ENCODE assay signal across 15 mouse cellular contexts in genomic region chr2:25008250-25008649, GRCm38 (mm10). TPM values are rescaled to one million over a fixed set of nuclear protein-coding genes. Genes with fewer than 3 reads are reported as not detected.
DNase-seq lines count a peak whose midpoint lies in the region; ATAC-seq and TF ChIP-seq lines count a peak whose summit lies in the region.
"Had no signal": no experiment of that assay in that cellular context is flagged by ENCODE, and none has a peak within 500 bp of the region (broad histone marks: within the 10 kb centered on the region; RNA-seq: fewer than 3 reads in every experiment).

No protein-coding gene starts in this region.

- H3K9ac ChIP-seq in liver, postnatal 0 days (replicated peaks) = no peak overlapping the region
- no peak overlapping the region for H3K9ac ChIP-seq in forebrain, embryonic 14.5 days (ENCODE audit: low read length)
- H3K9ac ChIP-seq: hindbrain, embryonic 13.5 days; limb, embryonic 13.5 days; stomach, embryonic 15.5 days had no signal

- H3K4me2 ChIP-seq in liver, postnatal 0 days (ENCODE audit: low read depth, low read length) = no peak overlapping the region
- H3K4me2 ChIP-seq in forebrain, embryonic 14.5 days (ENCODE audit: low read length) = no peak overlapping the region
- H3K4me2 ChIP-seq: heart, embryonic 11.5 days; hindbrain, embryonic 13.5 days; limb, embryonic 13.5 days; stomach, embryonic 15.5 days had no signal

- H3K27ac ChIP-seq in thymus, adult 2 months (ENCODE audit: control insufficient read depth, insufficient read depth, low read length) = no peak overlapping the region
- no peak overlapping the region for H3K27ac ChIP-seq in liver, postnatal 0 days (ENCODE audit: low read depth)
- H3K27ac ChIP-seq in forebrain, embryonic 10.5 days = no peak overlapping the region
- no peak overlapping the region for H3K27ac ChIP-seq in forebrain, embryonic 14.5 days (ENCODE audit: low read depth, low read length)
- H3K27ac ChIP-seq: hindbrain, embryonic 13.5 days; limb, embryonic 13.5 days; stomach, embryonic 15.5 days had no signal

- H3K4me3 ChIP-seq in thymus, adult 2 months (ENCODE audit: control insufficient read depth, insufficient read depth, low read length) = no peak overlapping the region
- no peak overlapping the region for H3K4me3 ChIP-seq in liver, postnatal 0 days (ENCODE audit: low read depth, low read length)
- H3K4me3 ChIP-seq in forebrain, embryonic 10.5 days = no peak overlapping the region
- H3K4me3 ChIP-seq in forebrain, embryonic 14.5 days (ENCODE audit: low read depth, low read length) = no peak overlapping the region
- H3K4me3 ChIP-seq: hindbrain, embryonic 13.5 days; limb, embryonic 13.5 days; stomach, embryonic 15.5 days had no signal

- no peak for TF ChIP-seq CTCF in thymus, adult 2 months (IDR thresholded peaks at IDR 0.05; ENCODE audit: borderline replicate concordance, control insufficient read depth, extremely low read depth, insufficient read depth, low read length, poor library complexity)
- TF ChIP-seq CTCF in liver, postnatal 0 days (IDR thresholded peaks at IDR 0.05; ENCODE audit: low read depth) = peak; percentile 51

- H3K4me1 ChIP-seq in thymus, adult 2 months (replicated peaks; ENCODE audit: control insufficient read depth, insufficient read depth, low read length) = no peaks in the 10 kb centered on the region
- no peaks in the 10 kb centered on the region for H3K4me1 ChIP-seq in liver, postnatal 0 days (ENCODE audit: insufficient read depth)
- 0 out of 2 replicates have a peak, but pooled peaks cover 6% of the 10 kb centered on the region for H3K4me1 ChIP-seq in forebrain, embryonic 10.5 days
- H3K4me1 ChIP-seq in forebrain, embryonic 14.5 days (ENCODE audit: control insufficient read depth, insufficient read depth, low read length) = no peaks in the 10 kb centered on the region
- H3K4me1 ChIP-seq: hindbrain, embryonic 13.5 days; limb, embryonic 13.5 days; stomach, embryonic 15.5 days had no signal

- H3K9me3 ChIP-seq in liver, postnatal 0 days (ENCODE audit: low read length) = no peaks in the 10 kb centered on the region
- no peaks in the 10 kb centered on the region for H3K9me3 ChIP-seq in forebrain, embryonic 10.5 days
- no peaks in the 10 kb centered on the region for H3K9me3 ChIP-seq in forebrain, embryonic 14.5 days (replicated peaks; ENCODE audit: control insufficient read depth, low read length)
- H3K9me3 ChIP-seq: hindbrain, embryonic 13.5 days; limb, embryonic 13.5 days; stomach, embryonic 15.5 days had no signal

- TF ChIP-seq EP300 in liver, postnatal 0 days (IDR thresholded peaks at IDR 0.05; ENCODE audit: low read depth) = no peak

- no peak for ATAC-seq in liver, postnatal 0 days
- ATAC-seq in forebrain, embryonic 14.5 days = no peak

- H3K27me3 ChIP-seq in thymus, adult 2 months (ENCODE audit: control insufficient read depth, insufficient read depth, low read length) = no peaks in the 10 kb centered on the region
- no peaks in the 10 kb centered on the region for H3K27me3 ChIP-seq in liver, postnatal 0 days (ENCODE audit: insufficient read depth, low read length)
- no peaks in the 10 kb centered on the region for H3K27me3 ChIP-seq in forebrain, embryonic 10.5 days (ENCODE audit: poor library complexity, severe bottlenecking)
- H3K27me3 ChIP-seq in forebrain, embryonic 14.5 days (replicated peaks; ENCODE audit: control insufficient read depth, insufficient read depth, low read length) = no peaks in the 10 kb centered on the region
- H3K27me3 ChIP-seq: hindbrain, embryonic 13.5 days; limb, embryonic 13.5 days; stomach, embryonic 15.5 days had no signal

- no peaks in the 10 kb centered on the region; the same call in none of the 2 replicates for H3K36me3 ChIP-seq in thymus, adult 2 months (ENCODE audit: control insufficient read depth, insufficient read depth, low read length)
- peaks cover 16% of the 10 kb centered on the region for H3K36me3 ChIP-seq in liver, postnatal 0 days (replicated peaks; ENCODE audit: insufficient read depth, low read length)
- no peaks in the 10 kb centered on the region for H3K36me3 ChIP-seq in forebrain, embryonic 10.5 days (replicated peaks)
- no peaks in the 10 kb centered on the region for H3K36me3 ChIP-seq in forebrain, embryonic 14.5 days (ENCODE audit: control insufficient read depth, insufficient read depth, low read length)
- H3K36me3 ChIP-seq: hindbrain, embryonic 13.5 days; limb, embryonic 13.5 days; stomach, embryonic 15.5 days had no signal

- TF ChIP-seq POLR2A in thymus, adult 2 months (IDR thresholded peaks at IDR 0.05; ENCODE audit: control insufficient read depth, extremely low read depth, insufficient read depth, low read length, poor library complexity) = no peak

- peak; percentile 19 for DNase-seq in adrenal gland, postnatal 14 days
- DNase-seq in adrenal gland, adult (ENCODE audit: inconsistent age in 2 of 2, low spot score in 1 of 2) = no peak
- peak; percentile 35 for DNase-seq in thymus, adult 2 months
- no peak for DNase-seq in thymus, adult 18-20 months
- no peak for DNase-seq in liver, postnatal 0 days
- no peak for DNase-seq in forebrain, embryonic 10.5 days (ENCODE audit: extremely low spot score, low spot score)
- no peak for DNase-seq in forebrain, embryonic 14.5 days (ENCODE audit: low spot score)
- no peak for DNase-seq in urinary bladder, postnatal 4 days (ENCODE audit: low spot score in 2 of 2)
- DNase-seq: cerebellum, postnatal 14 days; kidney, postnatal 10 days; right cerebral cortex, postnatal 4 days had no signal

RNA-seq across cellular contexts. Expression of gene Pnpla7, which starts 32.4 kb away (rescaled TPM):
- total RNA-seq in adrenal gland, postnatal 14 days (2021) = 34.2 and 38.3 TPM in 2 replicates
- polyA plus RNA-seq in thymus, adult 2 months (2012; rRNA removed) = 52.7 and 53.9 TPM in 2 replicates
- 52.9 and 64.5 TPM in 2 replicates for polyA plus RNA-seq in liver, postnatal 0 days (2015; fragmentation: Nextera tagmentation; extraction: Ambion mirVana)
- 4.5 and 5.3 TPM in 2 replicates for polyA plus RNA-seq in forebrain, embryonic 10.5 days (2016; fragmentation: Nextera tagmentation; extraction: Ambion mirVana)
- polyA plus RNA-seq in forebrain, embryonic 14.5 days (2014; fragmentation: Nextera tagmentation; extraction: Ambion mirVana) = 2.8 and 4.1 TPM in 2 replicates

RNA-seq across cellular contexts. Expression of gene Mrpl41, which starts 33.4 kb away (rescaled TPM):
- total RNA-seq in adrenal gland, postnatal 14 days (2021) = 85.7 and 89.8 TPM in 2 replicates
- polyA plus RNA-seq in thymus, adult 2 months (2012; rRNA removed) = 40.6 and 43.4 TPM in 2 replicates
- polyA plus RNA-seq in liver, postnatal 0 days (2015; fragmentation: Nextera tagmentation; extraction: Ambion mirVana) = 81.8 and 83.1 TPM in 2 replicates
- polyA plus RNA-seq in forebrain, embryonic 10.5 days (2016; fragmentation: Nextera tagmentation; extraction: Ambion mirVana) = 121 and 124 TPM in 2 replicates
- polyA plus RNA-seq in forebrain, embryonic 14.5 days (2014; fragmentation: Nextera tagmentation; extraction: Ambion mirVana) = 178 and 193 TPM in 2 replicates

RNA-seq across cellular contexts. Expression of gene Nsmf, which starts 45.9 kb away (rescaled TPM):
- 58.5 and 61.2 TPM in 2 replicates for total RNA-seq in adrenal gland, postnatal 14 days (2021)
- polyA plus RNA-seq in thymus, adult 2 months (2012; rRNA removed) = 41.6 and 50.4 TPM in 2 replicates
- polyA plus RNA-seq in liver, postnatal 0 days (2015; fragmentation: Nextera tagmentation; extraction: Ambion mirVana) = 29.0 and 32.1 TPM in 2 replicates
- polyA plus RNA-seq in forebrain, embryonic 10.5 days (2016; fragmentation: Nextera tagmentation; extraction: Ambion mirVana) = 62.7 and 64.7 TPM in 2 replicates
- polyA plus RNA-seq in forebrain, embryonic 14.5 days (2014; fragmentation: Nextera tagmentation; extraction: Ambion mirVana) = 96.1 and 123 TPM in 2 replicates

RNA-seq across cellular contexts. Expression of gene Dph7, which starts 46.0 kb away (rescaled TPM):
- total RNA-seq in adrenal gland, postnatal 14 days (2021) = 8.5 and 9.9 TPM in 2 replicates
- 27.2 and 31.2 TPM in 2 replicates for polyA plus RNA-seq in thymus, adult 2 months (2012; rRNA removed)
- polyA plus RNA-seq in liver, postnatal 0 days (2015; fragmentation: Nextera tagmentation; extraction: Ambion mirVana) = 6.4 and 7.0 TPM in 2 replicates
- polyA plus RNA-seq in forebrain, embryonic 10.5 days (2016; fragmentation: Nextera tagmentation; extraction: Ambion mirVana) = 35.1 and 35.2 TPM in 2 replicates
- 38.0 and 44.3 TPM in 2 replicates for polyA plus RNA-seq in forebrain, embryonic 14.5 days (2014; fragmentation: Nextera tagmentation; extraction: Ambion mirVana)

RNA-seq across cellular contexts. Expression of gene Zmynd19, which starts 58.7 kb away (rescaled TPM):
- 24.5 and 25.9 TPM in 2 replicates for total RNA-seq in adrenal gland, postnatal 14 days (2021)
- 11.0 and 14.8 TPM in 2 replicates for polyA plus RNA-seq in thymus, adult 2 months (2012; rRNA removed)
- 6.2 and 6.5 TPM in 2 replicates for polyA plus RNA-seq in liver, postnatal 0 days (2015; fragmentation: Nextera tagmentation; extraction: Ambion mirVana)
- polyA plus RNA-seq in forebrain, embryonic 10.5 days (2016; fragmentation: Nextera tagmentation; extraction: Ambion mirVana) = 23.7 and 24.2 TPM in 2 replicates
- 8.6 and 12.7 TPM in 2 replicates for polyA plus RNA-seq in forebrain, embryonic 14.5 days (2014; fragmentation: Nextera tagmentation; extraction: Ambion mirVana)

Comparison
In these comparisons a context has a peak if more than half of its experiments do, and no peak if none do; other contexts are left out.
1. DNase-seq: peak in adrenal gland, postnatal 14 days (single experiment) and thymus, adult 2 months (single experiment); none in adrenal gland, adult (0 of 2), thymus, adult 18-20 months (0 of 2), liver, postnatal 0 days (single experiment), forebrain, embryonic 10.5 days (single experiment), forebrain, embryonic 14.5 days (single experiment) and urinary bladder, postnatal 4 days (0 of 2).